Mouse (Mus musculus) testis, adult 2 months (tissue): ENCODE results near the gene Cyb561.

Experiments used
- CTCF ChIP-seq: fragments of 200-500 bp; IDR thresholded peaks from 2 replicates; pipeline ENCODE4 v1.5.1; 2012; ENCODE audit warnings: low read depth, mild to moderate bottlenecking, inconsistent platforms, low read length, moderate library complexity; ENCODE audit not compliant: control insufficient read depth, insufficient read depth, insufficient replicate concordance
- POLR2A ChIP-seq: fragments of 200-500 bp; IDR thresholded peaks from 2 replicates; pipeline ENCODE4 v1.6.1; 2012; ENCODE audit warnings: low read depth, mild to moderate bottlenecking, inconsistent platforms, low read length, moderate library complexity; ENCODE audit not compliant: control insufficient read depth

- TF ChIP-seq POLR2A (no peak), CTCF (no peak)
These were observed 11.2 kb downstream of the Cyb561 start for GRCm38 (mm10) chr11:105941973-105942372.
